In the genomic region with DNA sequence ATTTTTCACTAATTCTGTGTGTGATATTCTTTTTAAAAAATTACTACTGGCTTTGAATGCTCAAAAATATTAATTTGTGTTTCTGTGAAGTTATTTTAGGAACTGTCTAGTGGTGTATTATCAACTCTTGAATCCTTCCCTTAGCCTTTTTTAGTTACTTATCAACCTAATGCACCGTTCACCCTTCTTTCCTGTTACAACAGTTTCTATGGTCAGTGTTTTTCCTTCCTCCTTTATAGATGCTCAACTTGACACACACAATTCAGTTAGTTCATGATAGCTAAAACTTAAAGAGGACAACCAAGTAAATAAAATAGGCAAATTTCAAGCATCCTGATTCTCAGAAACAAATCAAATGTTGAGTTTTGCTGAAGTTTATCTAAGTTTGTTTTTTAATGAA, we compare ENCODE assay signal across 12 mouse cellular contexts.
"Had no signal": no experiment of that assay in that cellular context is flagged by ENCODE, and none has a peak within 500 bp of the region (broad histone marks: within the 10 kb centered on the region; RNA-seq: fewer than 3 reads in every experiment).

No protein-coding gene starts in this region.

- DNase-seq: kidney, adult 18-20 months; kidney, postnatal 25 days; layer of hippocampus, postnatal 36 days; lung, adult 18-20 months; lung, postnatal 10 days; lung, postnatal 36 days; right cerebral cortex, adult 18-20 months; right cerebral cortex, postnatal 14 days; right cerebral cortex, postnatal 4 days; thymus, postnatal 25 days had no signal

- ATAC-seq: liver, embryonic 12.5 days; midbrain, embryonic 15.5 days had no signal
